12 mouse cellular contexts compared by ENCODE assay signal in genomic region chr4:131814869-131815268, GRCm38 (mm10).
"Had no signal": no experiment of that assay in that cellular context is flagged by ENCODE, and none has a peak within 500 bp of the region (broad histone marks: within the 10 kb centered on the region; RNA-seq: fewer than 3 reads in every experiment).

No protein-coding gene starts in this region.

- H3K27me3 ChIP-seq: intestine, embryonic 15.5 days; limb, embryonic 15.5 days; neural tube, embryonic 13.5 days had no signal

- DNase-seq: midbrain, embryonic 14.5 days; retina, postnatal 1 day; right cerebral cortex, postnatal 4 days; spleen, adult 18-20 months; thymus, adult 18-20 months; thymus, postnatal 14 days had no signal

- H3K4me1 ChIP-seq: intestine, embryonic 15.5 days; neural tube, embryonic 13.5 days had no signal

- H3K9me3 ChIP-seq: intestine, embryonic 15.5 days; limb, embryonic 15.5 days; liver, embryonic 12.5 days; midbrain, embryonic 10.5 days; neural tube, embryonic 13.5 days had no signal

- H3K9ac ChIP-seq: intestine, embryonic 15.5 days; limb, embryonic 15.5 days; liver, embryonic 12.5 days; neural tube, embryonic 13.5 days had no signal

- H3K4me2 ChIP-seq: intestine, embryonic 15.5 days; limb, embryonic 15.5 days; liver, embryonic 12.5 days; neural tube, embryonic 13.5 days had no signal

- H3K4me3 ChIP-seq: intestine, embryonic 15.5 days; layer of hippocampus, adult 2 months; limb, embryonic 15.5 days; liver, embryonic 12.5 days; midbrain, embryonic 10.5 days; neural tube, embryonic 13.5 days had no signal

- H3K36me3 ChIP-seq: intestine, embryonic 15.5 days; limb, embryonic 15.5 days; liver, embryonic 12.5 days; neural tube, embryonic 13.5 days had no signal

- H3K27ac ChIP-seq: intestine, embryonic 15.5 days; layer of hippocampus, adult 2 months; limb, embryonic 15.5 days; liver, embryonic 12.5 days; midbrain, embryonic 10.5 days; neural tube, embryonic 13.5 days had no signal
